Mouse (Mus musculus) heart, embryonic 11.5 days (tissue): ENCODE measurements around the gene Mapk8ip1. TPM values are rescaled to one million over a fixed set of nuclear protein-coding genes. Genes with fewer than 3 reads are reported as not detected.
"Not testable (repeated sequence)": the region's sequence is repeated elsewhere in the genome, so short reads cannot be mapped to it uniquely, and the experiment has no call there.

Experiments
- ATAC-seq: fragments of 200-750 bp; cut with Nextera tagmentation; replicated peaks from 2 replicates; pipeline ENCODE4 v1.8.0; 2017; ENCODE audit warnings: moderate library complexity; ENCODE audit not compliant: insufficient number of reproducible peaks, low FRiP score, low TSS enrichment
- H3K27ac ChIP-seq: fragments of 300-500 bp; sonication (generic); 2 replicates; pipeline ENCODE4 v1.5.1; 2014; ENCODE audit warnings: mild to moderate bottlenecking, low read depth, low read length
- H3K27me3 ChIP-seq: fragments of 300-500 bp; sonication (generic); 2 replicates; pipeline ENCODE4 v1.6.1; 2014; ENCODE audit warnings: mild to moderate bottlenecking, low read length, mixed read lengths; ENCODE audit not compliant: control insufficient read depth, insufficient read depth
- H3K36me3 ChIP-seq: fragments of 300-500 bp; sonication (generic); 2 replicates; pipeline ENCODE4 v1.6.1; 2014; ENCODE audit warnings: mild to moderate bottlenecking, low read length, moderate library complexity, mixed read lengths; ENCODE audit not compliant: control insufficient read depth, insufficient read depth
- H3K4me1 ChIP-seq: fragments of 300-500 bp; sonication (generic); 2 replicates; pipeline ENCODE4 v1.6.1; 2014; ENCODE audit warnings: low read length; ENCODE audit not compliant: control insufficient read depth, insufficient read depth
- H3K4me2 ChIP-seq: fragments of 300-500 bp; sonication (generic); 2 replicates; pipeline ENCODE4 v1.6.1; 2014; ENCODE audit warnings: mild to moderate bottlenecking, moderate library complexity
- H3K4me3 ChIP-seq: fragments of 300-500 bp; sonication (generic); 2 replicates; pipeline ENCODE4 v1.5.1; 2014; ENCODE audit warnings: low read depth, low read length
- H3K9ac ChIP-seq: fragments of 300-500 bp; sonication (generic); 2 replicates; pipeline ENCODE4 v1.6.1; 2014; ENCODE audit warnings: mild to moderate bottlenecking, low read depth, low read length, moderate library complexity
- H3K9me3 ChIP-seq: fragments of 300-500 bp; sonication (generic); replicated peaks from 2 replicates; pipeline ENCODE4 v1.6.1; 2016; ENCODE audit warnings: low read length; ENCODE audit not compliant: control insufficient read depth
- WGBS: fragments of 180-500 bp; shearing (Covaris S2); extraction: QIAGEN DNeasy Blood & Tissue Kit; methylation state at CpG from one replicate; pipeline ENCODE4 v1.1.7; 2014; ENCODE audit not compliant: insufficient replicate concordance; 5-methylcytosine and 5-hydroxymethylcytosine counted together
- polyA plus RNA-seq: library from polyadenylated mRNA; unstranded; fragments of >200 nt; fragmentation: Nextera tagmentation; extraction: Ambion mirVana; gene quantifications from 2 replicates; pipeline ENCODE4 v1.2.1, GENCODE M21; 2014

Mapk8ip1 gene
- polyA plus RNA-seq, 1 experiment from 2014 or later, result 2.7 TPM

- H3K27ac ChIP-seq, result no peak overlapping the region
- H3K4me3 ChIP-seq, result peak overlapping the region; percentile 63
- H3K36me3 ChIP-seq, result peaks cover 7% of the 10 kb centered on the region; the same call in 1 of the 2 replicates
- peaks cover 12% of the 10 kb centered on the region for H3K27me3 ChIP-seq
- H3K9ac ChIP-seq, result peak overlapping the region; percentile 61; the same call in 1 of the 2 replicates
- H3K9me3 ChIP-seq, result no peaks in the 10 kb centered on the region
- H3K4me1 ChIP-seq, result peaks cover 2% of the 10 kb centered on the region; the same call in 1 of the 2 replicates
- H3K4me2 ChIP-seq, result peak overlapping the region; percentile 97
- no peak for ATAC-seq
- WGBS, result 2% methylated on average over 22 of the region's 22 CpGs
Measured at GRCm38 (mm10) chr2:92400682-92401081, 381 bp downstream of the Mapk8ip1 start.

DNA sequence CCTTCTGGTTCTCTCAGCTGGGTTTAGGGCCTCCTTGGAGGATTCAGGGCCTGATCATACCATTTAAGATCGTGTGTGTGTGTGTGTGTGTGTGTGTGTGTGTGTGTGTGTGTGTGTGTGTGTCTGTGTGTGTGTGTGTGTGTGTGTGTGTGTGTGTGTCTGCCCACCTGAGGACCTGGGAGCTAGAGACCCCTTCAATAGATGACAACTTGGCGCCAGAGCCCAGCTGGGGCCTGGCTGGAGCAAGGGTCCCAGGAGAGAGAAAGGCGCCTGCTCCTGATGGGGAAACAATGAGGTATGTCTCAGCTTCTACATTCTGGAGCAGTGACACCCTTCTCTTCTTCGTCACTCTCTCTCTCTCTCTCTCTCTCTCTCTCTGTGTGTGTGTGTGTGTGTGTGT lies 1.2 kb downstream of the Mapk8ip1 start:
- H3K4me1 ChIP-seq, H3K27ac ChIP-seq, H3K36me3 ChIP-seq, H3K9ac ChIP-seq, H3K9me3 ChIP-seq, H3K4me3 ChIP-seq, H3K4me2 ChIP-seq, ATAC-seq: not testable (repeated sequence)
- 63% methylated on average over 4 of the region's 4 CpGs for WGBS
- peaks cover 16% of the 10 kb centered on the region for H3K27me3 ChIP-seq

GRCm38 (mm10) chr2:92397436-92397835 lies 3.6 kb downstream of the Mapk8ip1 start:
- H3K4me3 ChIP-seq, result no peak overlapping the region
- peaks cover 4% of the 10 kb centered on the region for H3K4me1 ChIP-seq
- H3K9ac ChIP-seq, result no peak overlapping the region
- H3K9me3 ChIP-seq, result no peaks in the 10 kb centered on the region
- no peak for ATAC-seq
- no peak overlapping the region for H3K4me2 ChIP-seq
- 57% methylated on average over 1 of the region's 1 CpGs for WGBS
- H3K27ac ChIP-seq, result no peak overlapping the region
- H3K36me3 ChIP-seq, result no peaks in the 10 kb centered on the region
- H3K27me3 ChIP-seq, result peaks cover 35% of the 10 kb centered on the region

DNA sequence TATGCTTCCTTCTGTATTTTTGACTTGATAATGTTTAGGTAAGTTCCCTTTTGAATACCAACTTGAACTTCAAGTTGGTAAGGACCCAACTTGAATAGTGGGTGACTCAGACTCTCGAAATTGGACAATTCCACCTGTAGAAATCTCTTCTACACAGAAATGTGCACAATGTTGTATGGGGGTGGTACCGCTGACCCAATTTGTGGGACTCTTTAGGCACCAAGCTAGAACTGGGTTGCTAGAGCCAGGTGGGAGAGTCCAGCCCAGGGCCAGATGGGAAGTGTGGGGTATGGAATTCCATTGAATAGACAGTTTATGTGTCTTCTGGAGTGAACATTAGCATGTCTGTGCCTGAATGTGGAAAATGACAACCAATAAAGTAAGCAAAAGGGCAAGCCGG lies 5.5 kb downstream of the Mapk8ip1 start:
- Histone ChIP-seq H3K27me3 (peaks cover 42% of the 10 kb centered on the region), H3K9ac (no peak overlapping the region), H3K4me1 (peaks cover 8% of the 10 kb centered on the region), H3K36me3 (no peaks in the 10 kb centered on the region), H3K4me3 (no peak overlapping the region), H3K27ac (no peak overlapping the region), H3K9me3 (no peaks in the 10 kb centered on the region), H3K4me2 (no peak overlapping the region)
- 80% methylated on average over 3 of the region's 3 CpGs for WGBS
- no peak for ATAC-seq

- Histone ChIP-seq H3K4me2 (peak overlapping the region; percentile 59), H3K4me3 (peak overlapping the region; percentile 30), H3K27me3 (peaks cover 52% of the 10 kb centered on the region), H3K9me3 (no peaks in the 10 kb centered on the region), H3K9ac (peak overlapping the region; percentile 23), H3K4me1 (peaks cover 8% of the 10 kb centered on the region), H3K27ac (no peak overlapping the region), H3K36me3 (no peaks in the 10 kb centered on the region)
- no peak for ATAC-seq
- WGBS, result 4% methylated on average over 26 of the region's 26 CpGs
Measured at GRCm38 (mm10) chr2:92392318-92393264, 8.5 kb downstream of the Mapk8ip1 start.

DNA sequence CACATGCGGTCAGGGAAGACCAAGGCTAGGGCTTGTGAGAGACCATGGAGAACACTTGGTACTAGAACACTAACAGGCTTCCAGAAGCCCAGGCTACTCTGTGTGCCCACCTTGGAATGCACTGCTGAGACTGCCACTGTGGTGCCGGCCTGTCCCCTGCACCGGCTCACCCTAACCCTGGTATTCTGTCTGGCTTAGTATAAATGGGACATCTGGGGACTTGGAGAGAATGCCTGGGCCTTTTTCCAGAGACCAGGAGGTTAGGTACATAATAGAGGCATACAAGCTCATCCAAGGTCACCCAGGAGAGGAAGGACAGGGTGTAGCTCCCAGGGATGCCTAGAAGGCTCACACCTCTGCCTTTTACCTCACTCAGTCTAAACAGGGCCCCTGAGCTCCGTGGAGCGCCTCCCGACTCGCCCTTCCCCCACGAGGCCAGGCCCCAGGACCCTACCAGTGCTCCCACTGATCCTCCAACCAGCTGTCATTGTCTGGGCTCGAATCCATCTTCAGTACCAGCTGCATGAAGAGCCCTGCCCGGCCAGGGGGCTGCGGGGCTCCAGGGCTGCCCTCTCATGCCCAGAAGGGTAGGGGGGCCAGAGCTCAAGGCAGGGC lies 9.3 kb downstream of the Mapk8ip1 start:
- ATAC-seq, result no peak
- WGBS, result 33% methylated on average over 11 of the region's 11 CpGs
- no peaks in the 10 kb centered on the region for H3K36me3 ChIP-seq
- H3K27me3 ChIP-seq, result peaks cover 56% of the 10 kb centered on the region
- H3K4me2 ChIP-seq, result peak overlapping the region; percentile 59
- peaks cover 8% of the 10 kb centered on the region for H3K4me1 ChIP-seq
- peak overlapping the region; percentile 30 for H3K4me3 ChIP-seq
- peak overlapping the region; percentile 23 for H3K9ac ChIP-seq
- H3K27ac ChIP-seq, result no peak overlapping the region
- H3K9me3 ChIP-seq, result no peaks in the 10 kb centered on the region

- 75% methylated on average over 8 of the region's 8 CpGs for WGBS
- H3K4me2 ChIP-seq, result no peak overlapping the region
- ATAC-seq, result no peak
- no peak overlapping the region for H3K9ac ChIP-seq
- H3K4me3 ChIP-seq, result no peak overlapping the region
- no peaks in the 10 kb centered on the region for H3K9me3 ChIP-seq
- peaks cover 58% of the 10 kb centered on the region for H3K27me3 ChIP-seq
- H3K27ac ChIP-seq, result no peak overlapping the region
- H3K4me1 ChIP-seq, result peaks cover 8% of the 10 kb centered on the region
- no peaks in the 10 kb centered on the region for H3K36me3 ChIP-seq
Measured at GRCm38 (mm10) chr2:92391116-92391515, 9.9 kb downstream of the Mapk8ip1 start.

DNA sequence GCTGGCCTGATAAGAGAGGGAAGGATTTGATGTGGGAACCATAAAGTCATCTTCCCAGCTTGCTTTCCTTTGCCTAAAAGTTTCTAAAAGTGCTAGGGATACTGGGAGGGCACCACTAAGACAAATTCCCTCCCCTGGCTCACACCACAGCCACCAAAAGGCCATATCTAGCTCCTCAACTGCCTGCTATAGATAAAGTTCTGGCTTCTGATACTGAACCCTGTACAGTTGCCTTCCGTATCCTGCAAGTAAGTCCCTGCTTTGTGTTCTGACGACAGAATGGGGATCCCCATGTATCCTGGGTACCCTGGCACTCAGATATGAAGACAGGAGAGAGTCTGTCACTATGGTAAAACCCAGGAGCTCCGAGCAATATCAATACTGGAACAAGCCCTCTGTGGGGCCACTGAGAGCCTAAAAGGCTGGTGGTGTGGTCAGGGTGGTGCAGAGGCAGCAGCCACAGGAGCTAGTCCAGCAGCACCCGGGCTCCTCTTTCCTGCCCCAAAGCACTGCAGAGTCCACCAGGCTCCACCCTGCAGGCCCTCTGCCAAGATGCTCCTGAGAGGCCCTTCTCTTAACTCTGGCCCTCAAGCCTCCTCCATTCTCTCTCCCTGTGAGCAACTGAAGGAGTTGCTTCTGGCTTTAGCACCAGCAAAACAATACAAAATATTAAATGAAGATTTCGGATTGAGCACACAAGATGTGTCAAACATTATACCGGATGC lies 10.7 kb downstream of the Mapk8ip1 start:
- no peak for ATAC-seq
- no peaks in the 10 kb centered on the region for H3K36me3 ChIP-seq
- no peak overlapping the region for H3K9ac ChIP-seq
- no peak overlapping the region for H3K4me2 ChIP-seq
- H3K4me1 ChIP-seq, result peaks cover 8% of the 10 kb centered on the region
- peaks cover 55% of the 10 kb centered on the region for H3K27me3 ChIP-seq
- H3K27ac ChIP-seq, result no peak overlapping the region
- WGBS, result 74% methylated on average over 6 of the region's 6 CpGs
- no peaks in the 10 kb centered on the region for H3K9me3 ChIP-seq
- H3K4me3 ChIP-seq, result no peak overlapping the region
